Mouse (Mus musculus) 3T3-L1 (cell line): ENCODE measurements at regions not wholly inside any gene's neighbourhood (a gene's known extent, or its start where the extent isn't known, plus 50 kb on each side); places are given as distances from the start of the nearest gene placed in this dataset.
A peak's percentile ranks its signal among the peaks of the same experiment; 100 is the strongest.
"Not testable (repeated sequence)": the region's sequence is repeated elsewhere in the genome, so short reads cannot be mapped to it uniquely, and the experiment has no call there.

Experiments used
- DNase-seq: peaks from one replicate; pipeline ENCODE4 v3.0.0-alpha.2; 2015; ENCODE audit warnings: low read depth, low spot score

DNA sequence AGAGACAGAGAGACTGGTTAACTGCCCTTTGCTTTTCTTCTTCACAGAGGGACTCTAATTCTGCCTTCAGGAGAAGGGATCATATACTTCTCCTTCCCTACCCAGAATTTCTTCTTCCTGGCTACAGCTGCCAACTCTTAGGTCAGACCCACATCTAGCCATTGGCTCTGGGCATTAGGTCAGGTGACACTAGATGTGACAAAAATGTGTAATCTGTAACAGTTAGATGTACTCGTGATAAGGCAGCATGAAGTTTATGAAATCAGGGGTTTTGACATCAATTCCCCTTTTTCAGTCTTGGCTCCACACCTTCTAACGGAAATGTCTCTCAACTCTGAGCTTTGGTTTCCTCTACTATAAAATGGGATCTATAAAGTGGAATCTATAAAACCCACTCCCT, 428.4 kb downstream of the Bmper start:
- DNase-seq, result no peak

GRCm38 (mm10) chr9:23653086-23653485, 430.2 kb downstream of the Bmper start:
- DNase-seq, result no peak

DNA sequence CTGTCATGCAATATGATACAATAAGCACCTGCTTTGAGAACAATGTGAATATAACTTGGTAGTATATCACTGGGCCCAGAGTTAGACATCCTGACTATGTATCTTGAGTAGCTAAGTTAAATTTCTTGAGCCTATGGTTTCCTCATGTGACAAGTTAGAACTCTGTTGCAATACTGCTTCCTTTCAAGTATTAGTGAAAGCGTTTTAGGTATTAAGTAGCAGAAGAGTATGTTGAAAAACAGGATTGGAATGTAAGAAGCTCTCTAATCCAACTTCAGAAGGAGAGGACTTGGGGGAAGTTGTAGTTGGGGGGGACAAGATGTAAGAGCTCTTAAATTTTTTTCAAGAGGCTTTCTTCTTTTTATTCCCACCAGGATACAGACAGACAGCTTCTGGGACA, 431.9 kb downstream of the Bmper start:
- DNase-seq, result no peak

DNA sequence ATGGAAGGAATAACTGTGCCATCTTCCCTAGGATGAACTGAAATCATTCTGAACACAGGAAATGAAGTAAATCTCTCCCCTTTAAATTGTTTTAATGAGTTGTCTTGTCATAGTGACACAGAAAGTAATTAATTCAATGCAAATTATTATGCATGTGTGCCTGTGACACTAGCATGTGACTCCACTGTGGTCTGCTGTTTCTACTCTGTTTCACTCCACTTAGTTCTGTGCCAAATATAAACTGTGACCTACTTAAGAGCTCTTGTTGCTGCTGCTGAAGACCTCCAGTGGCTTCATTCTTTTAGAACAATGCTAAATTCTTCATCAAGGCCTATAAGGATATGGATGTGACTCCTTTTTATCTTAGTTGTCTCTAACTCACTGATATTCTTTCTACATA, 431.8 kb upstream of the Npsr1 start:
- no peak for DNase-seq

GRCm38 (mm10) chr9:23669230-23669629, 428.6 kb upstream of the Npsr1 start:
- no peak for DNase-seq

- no peak for DNase-seq
These were observed 427.2 kb upstream of the Npsr1 start for GRCm38 (mm10) chr9:23670642-23671041.

DNA sequence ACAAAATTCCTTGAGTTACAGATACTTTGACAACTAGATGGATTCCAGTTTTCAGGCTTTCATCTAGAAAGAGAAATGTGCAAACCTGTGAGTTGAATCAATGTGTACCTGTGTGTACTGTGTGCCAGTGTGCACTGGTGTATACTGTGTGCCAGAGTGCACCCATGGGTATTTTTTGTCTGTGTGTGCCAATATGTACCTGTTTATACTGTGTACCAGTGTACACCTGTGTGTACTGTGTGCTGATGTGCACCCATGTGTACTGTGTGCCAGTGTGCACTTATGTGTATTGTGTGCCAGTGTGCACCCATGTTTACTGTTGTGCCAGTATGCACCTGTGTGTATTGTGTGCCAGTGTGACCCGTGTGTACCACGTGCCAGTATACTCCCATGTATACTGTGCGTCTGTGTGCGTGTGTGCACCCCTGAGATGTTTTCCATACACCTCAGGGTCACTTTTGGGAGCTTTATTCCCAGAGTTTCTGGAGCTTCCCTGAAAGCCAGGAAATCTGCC, 424.4 kb upstream of the Npsr1 start:
- DNase-seq, result no peak

DNA sequence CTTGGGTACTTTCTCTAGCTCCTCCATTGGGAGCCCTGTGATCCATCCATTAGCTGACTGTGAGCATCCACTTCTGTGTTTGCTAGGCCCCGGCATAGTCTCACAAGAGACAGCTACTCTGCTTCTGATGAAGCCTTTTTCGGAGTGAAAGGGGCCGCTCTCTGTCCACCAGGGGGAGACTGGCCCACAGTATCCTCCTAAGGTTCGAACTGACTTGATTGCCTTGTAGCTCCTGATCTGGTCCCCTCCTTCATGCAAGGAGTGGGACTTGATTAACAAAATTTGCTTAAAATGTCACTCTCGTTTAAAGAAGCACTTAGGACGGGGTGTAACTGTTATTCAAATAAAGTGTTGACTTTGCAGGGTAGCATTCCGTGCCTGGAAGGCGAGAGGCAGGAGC, 423.0 kb upstream of the Npsr1 start:
- peak; percentile 62 for DNase-seq

GRCm38 (mm10) chr9:23689456-23689855, 408.3 kb upstream of the Npsr1 start:
- peak; percentile 87 for DNase-seq

DNA sequence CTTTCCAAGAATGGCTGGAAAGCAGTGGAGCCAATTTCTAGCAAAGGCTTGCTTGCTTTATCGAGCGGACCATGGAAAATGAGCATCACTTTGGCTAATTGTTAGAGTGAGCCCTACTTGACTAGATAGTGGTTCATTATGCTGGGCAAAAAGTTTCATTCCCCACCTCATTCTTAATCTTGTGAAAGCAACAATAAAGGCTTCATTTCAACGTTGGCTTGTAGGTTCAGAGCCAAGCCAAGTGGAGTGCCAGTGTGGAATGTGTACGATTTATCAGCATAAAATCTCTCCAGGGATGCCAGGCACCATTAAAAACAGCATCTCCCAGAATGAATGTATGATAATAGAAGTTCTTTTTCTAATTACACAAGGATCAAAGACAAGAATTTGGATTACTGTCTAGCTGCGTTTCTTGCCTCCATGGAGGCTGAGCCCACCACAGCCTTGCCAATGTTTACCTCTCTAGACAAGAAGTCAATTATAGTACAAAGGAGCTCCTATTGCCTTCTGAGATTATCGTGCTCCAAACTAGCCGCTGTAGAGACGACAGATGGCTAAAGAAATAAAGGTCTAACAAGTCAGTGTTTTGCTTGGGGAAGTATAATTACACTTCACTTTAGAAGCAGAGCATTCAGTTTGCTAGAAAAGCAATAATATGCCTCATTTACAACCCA, 404.9 kb upstream of the Npsr1 start:
- DNase-seq, result no peak

- peak; percentile 30 for DNase-seq
These were observed 404.4 kb upstream of the Npsr1 start for GRCm38 (mm10) chr9:23693442-23693829.

DNA sequence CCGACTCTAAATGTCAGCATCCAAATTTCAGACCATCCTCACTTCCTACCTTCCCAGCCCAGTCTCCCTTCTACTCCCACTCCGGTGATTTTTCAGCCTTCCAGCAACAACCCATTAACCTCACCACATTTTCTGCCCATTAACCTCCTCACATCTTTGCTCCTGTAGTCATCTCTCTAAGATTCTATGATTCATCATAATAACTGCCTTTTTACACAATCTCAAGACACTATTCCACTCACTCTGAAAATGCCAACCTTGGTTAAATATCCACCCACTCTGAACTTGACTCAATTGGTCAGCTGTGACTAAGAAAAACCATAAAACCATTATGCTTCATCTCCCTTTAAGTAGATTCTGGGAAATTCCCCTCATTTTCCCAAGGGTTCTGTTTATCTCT, 403.3 kb upstream of the Npsr1 start:
- DNase-seq, result peak; percentile 74

GRCm38 (mm10) chr9:23700567-23700966, 397.2 kb upstream of the Npsr1 start:
- no peak for DNase-seq

DNA sequence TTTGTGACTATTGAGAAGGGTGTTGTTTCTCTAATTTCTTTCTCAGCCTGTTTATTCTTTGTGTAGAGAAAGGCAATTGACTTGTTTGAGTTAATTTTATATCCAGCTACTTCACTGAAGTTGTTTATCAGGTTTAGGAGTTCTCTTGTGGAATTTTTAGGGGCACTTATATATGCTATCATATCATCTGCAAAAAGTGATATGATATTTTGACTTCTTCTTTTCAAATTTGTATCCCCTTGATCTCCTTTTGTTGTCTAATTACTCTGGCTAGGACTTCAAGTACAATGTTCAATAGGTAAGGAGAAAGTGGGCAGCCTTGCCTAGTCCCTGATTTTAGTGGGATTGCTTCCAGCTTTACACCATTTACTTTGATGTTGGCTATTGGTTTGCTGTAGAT, 380.2 kb upstream of the Npsr1 start:
- not testable (repeated sequence) for DNase-seq

GRCm38 (mm10) chr9:23728816-23729215, 369.0 kb upstream of the Npsr1 start:
- peak; percentile 87 for DNase-seq

GRCm38 (mm10) chr9:23752478-23752877, 345.3 kb upstream of the Npsr1 start:
- no peak for DNase-seq

DNA sequence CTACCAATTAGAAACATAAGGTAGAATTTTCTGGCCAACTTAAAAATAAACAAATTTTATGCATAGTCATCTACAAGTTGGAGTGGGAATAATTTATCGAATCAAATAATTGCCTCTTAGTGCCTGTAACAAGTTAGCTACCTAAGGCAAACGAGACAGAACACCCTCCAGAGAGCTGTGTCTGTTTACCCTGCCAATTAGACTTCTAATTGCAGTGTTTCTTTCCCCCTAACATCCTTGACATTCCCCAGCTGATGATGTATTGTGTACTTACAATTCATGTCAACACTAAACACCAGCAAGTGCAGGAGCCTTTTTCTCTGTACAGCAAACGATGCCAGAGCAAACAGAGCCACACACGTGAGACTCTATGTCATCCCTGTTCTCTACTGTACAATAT, 311.1 kb upstream of the Npsr1 start:
- peak; percentile 7 for DNase-seq
